Mouse (Mus musculus): ENCODE data around the gene Tcea3.

The Tcea3 gene

GRCm38 (mm10) chr4:136247729-136248463 lies at the start of gene Tcea3:
Tcea3 (plus strand) TSS chr4:136247729.
- in situ Hi-C loops (cut with MboI), result no loop called here

DNA sequence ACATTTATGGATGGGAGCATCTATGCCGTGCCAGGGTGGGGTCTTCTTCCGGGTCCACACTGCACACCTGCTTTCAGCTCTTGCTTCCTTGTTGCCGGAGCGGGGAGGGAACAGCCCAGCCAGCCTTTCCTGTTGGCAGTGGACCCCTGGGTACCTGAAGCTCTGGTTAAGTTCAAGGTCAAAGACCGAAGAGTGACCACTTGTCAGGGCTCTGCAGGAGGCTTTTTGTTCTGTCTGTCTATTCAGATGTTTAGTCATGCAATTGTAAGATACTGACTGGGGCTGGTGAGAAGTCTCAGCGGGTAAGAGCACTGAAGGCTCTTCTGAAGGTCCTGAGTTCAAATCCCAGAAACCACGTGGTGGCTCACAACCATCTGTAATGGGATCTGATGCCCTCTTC lies 48.7 kb upstream of the Tcea3 start:
- in situ Hi-C loops (cut with MboI), result loop anchor here (5.0 kb wide), 1 partner anchor 37 kb away; no protein-coding TSS in a partner anchor

DNA sequence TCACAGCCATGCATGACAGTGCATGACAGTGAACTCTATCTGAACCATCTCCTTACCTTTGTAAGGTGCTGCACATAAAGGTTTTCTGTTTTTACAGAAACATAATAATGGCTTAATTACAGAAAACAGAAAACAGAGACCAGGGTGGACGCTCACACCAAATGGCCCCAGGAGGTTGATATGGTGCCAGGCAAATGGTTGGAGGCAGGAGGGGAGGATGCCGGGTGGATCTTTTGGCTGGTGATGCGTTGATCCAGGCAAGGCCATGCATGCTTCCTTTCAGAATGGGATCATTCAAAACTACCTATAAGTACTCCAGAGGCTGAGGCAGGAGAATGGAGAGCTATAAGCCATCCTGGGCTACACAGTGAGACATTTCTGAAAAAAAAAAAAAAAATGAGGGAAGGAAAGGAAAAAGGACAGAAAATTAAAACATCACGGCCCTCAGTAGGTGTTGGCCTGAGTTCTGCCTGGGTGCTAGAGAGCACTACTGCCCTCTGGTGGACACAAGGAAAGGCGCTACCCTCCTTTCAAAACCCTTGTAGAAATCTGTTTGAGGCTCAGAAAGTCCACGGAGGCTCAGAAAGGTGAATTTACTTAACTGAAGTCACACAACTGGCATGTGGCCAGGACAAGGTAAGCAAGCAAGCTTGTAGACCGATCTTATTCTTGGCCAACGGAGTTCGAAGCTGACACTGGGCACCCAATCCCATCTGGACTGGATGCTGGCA lies 47.8 kb upstream of the Tcea3 start:
- in situ Hi-C loops (cut with MboI), result loop anchor here (5.0 kb wide), 1 partner anchor 37 kb away; no protein-coding TSS in a partner anchor

- in situ Hi-C loops (cut with MboI), result no loop called here
Measured at GRCm38 (mm10) chr4:136202509-136202908, 45.0 kb upstream of the Tcea3 start.

DNA sequence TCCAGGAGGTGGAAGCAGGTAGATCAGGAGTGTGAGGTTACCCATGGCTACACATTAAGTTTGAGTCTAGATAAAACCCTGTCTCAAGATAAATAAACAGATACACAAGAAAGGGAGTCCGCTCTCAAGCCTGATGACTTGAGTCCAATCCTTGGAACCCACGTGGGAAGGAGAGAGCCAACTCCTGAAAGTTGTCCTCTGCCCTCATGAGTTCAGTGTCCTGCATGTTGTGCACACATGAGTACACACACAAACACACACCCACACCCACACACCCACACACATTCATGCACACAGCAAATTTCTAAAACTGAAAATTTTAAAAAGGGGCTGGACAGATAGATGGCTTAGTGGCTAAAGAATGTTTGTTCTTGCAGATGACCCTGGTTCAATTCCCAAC lies 42.8 kb upstream of the Tcea3 start:
- in situ Hi-C loops (cut with MboI), result no loop called here

DNA sequence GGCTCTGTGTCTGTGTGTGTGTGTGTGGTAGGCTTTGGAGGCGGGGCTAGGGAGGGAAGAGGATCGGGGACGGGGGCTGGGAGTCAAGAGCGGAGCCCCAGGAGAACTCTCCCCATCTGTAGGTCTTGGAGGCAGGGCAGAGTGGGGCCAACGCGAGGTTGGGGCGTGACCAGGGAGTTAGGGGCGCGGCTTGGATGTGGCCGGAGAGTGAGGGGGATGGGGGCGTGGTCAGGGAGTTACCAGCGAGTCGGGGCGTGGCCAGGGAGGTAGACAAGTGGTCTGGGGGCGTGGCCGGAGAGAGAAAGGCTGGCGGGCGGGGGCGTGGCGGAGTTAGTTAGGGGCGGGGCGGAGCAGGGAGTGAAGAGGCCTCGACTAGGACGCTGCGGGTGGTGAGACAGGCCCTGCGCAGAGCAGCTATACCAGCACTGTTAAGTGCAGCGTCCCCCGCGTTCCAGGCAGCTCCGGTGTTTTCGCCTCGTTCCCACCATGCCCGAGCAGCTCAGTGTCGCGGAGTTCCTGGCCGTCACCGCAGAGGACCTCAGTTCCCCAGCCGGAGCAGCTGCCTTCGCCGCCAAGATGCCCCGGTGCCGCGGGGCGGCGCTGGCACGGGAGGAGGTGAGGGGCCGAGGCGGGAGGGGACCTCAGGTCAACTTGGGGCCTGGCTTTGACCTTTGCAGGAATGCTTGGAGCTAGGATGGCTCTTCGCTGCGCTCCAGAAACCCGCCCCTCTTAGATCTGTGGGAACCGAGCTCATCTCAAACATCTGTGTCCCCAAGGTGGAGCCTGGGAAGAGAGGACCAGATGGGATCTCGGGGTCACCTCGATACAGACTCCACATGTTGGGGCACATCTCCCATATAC lies 41.3 kb upstream of the Tcea3 start, which contains the start of gene Asap3:
Gene Asap3 (plus strand): TSS at position 333 of the 861 bp plus-strand sequence.
- in situ Hi-C loops (cut with MboI), result no loop called here

DNA sequence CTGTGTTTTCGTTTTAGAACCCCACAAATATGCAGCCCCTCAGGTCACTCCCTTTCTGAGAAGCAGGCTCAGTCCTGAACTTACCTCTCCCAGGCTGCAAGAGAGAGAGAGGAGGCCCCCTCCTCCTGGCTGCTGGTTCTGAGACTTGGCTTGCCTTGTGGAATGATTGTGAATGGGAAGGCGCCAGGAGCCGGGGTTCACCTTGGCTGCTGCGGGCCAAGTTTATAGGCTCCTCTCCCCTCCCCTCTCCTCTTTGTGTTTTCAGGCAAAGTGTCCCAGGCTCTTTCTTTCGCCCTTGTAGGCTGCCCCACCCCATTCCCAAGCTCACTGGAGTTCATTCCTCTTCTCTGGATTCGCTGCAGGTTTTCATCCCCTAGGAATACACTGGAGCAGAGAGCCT lies 40.6 kb upstream of the Tcea3 start:
- in situ Hi-C loops (cut with MboI), result no loop called here

GRCm38 (mm10) chr4:136210931-136211330 lies 36.6 kb upstream of the Tcea3 start:
- in situ Hi-C loops (cut with MboI), result no loop called here

DNA sequence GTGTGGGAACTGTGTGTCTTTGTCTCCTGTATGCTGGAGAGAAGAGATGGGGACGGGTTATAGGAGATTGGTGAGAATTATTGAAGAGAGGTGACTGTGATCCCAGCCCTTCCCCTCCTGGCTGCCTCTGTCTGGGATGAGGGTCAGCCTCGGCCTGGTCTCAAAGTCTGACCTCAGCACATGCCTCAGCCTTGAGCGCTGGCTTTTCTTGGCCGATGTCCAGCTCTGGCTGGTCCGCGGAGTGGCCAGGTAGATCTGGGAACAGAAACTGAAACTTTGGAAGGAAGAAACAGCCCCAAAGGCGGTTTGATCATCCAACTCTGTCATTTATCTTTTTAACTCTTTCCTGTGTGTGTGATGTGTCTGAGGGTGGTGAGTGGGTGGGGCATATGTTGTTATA lies 33.9 kb upstream of the Tcea3 start:
- in situ Hi-C loops (cut with MboI), result no loop called here

DNA sequence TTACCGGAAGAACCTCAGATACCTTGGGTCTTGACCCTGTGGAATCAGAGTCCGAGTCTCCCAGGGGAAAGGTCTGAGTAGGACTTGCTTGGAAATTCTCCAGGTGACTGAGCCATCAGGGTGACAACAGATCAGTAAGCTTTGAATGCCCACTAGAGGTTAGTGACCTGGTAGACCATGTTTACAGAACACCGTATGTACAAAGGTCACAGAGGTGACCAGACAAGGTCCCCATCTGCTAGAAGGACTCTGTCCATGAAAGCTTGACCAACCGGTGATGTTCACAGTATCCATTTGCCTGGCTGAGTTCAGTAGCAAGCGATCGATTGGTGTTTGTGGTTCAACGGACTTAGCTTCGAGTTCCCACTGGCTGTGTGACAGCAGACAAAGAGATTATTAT lies 32.7 kb upstream of the Tcea3 start:
- in situ Hi-C loops (cut with MboI), result no loop called here

- in situ Hi-C loops (cut with MboI), result no loop called here
Measured at GRCm38 (mm10) chr4:136215576-136215975, 32.0 kb upstream of the Tcea3 start.

DNA sequence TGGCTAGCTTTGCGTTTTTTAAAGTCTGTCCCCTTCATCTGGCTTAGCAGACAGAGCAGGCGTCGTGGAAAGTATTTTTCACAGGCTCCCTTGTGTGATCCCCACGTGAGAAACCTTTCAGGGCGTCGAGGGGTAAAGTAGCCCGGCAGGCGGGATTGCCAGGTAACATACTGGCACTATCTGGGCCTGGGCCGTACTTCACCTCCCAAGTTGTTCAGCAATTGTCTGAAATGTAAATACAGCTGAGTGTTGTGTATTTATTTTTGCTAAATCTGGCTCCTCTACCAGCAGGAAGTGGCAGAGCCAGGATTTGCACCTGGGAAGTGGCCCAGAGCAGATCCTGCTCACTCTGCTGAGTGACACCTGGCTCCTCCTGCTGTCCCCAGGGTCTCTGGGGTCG lies 30.5 kb upstream of the Tcea3 start:
- in situ Hi-C loops (cut with MboI), result no loop called here

DNA sequence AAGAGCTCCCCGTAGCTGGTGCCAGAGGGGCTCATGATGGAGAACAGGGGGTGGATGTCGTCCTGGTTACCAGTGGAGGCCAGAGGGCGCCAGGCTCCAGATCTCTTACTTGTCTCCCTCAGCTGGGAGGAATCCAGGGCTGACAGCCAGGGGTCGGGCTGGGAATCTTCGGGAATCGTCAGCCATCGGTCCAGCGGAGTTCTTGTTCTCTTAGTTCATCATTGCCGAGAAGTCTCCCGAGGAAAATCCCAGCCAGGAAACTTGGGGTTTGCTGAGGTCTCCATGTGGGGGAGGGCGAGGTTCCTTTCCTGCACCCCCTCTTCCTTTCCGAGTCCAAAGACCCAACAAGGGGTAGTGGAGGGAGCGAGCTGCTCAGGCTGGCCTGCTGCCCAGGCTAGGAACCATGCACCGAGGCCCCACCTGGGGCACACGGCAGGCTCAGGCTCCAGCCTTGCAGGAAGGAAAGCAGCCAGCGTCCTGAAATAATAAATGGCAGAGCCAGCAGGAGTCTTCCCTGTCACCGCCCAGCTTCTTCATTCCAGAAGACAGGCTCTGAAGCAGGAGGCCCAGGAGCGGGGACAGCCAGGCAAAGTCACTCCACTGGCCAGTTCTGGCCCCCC lies 28.8 kb upstream of the Tcea3 start:
- in situ Hi-C loops (cut with MboI), result no loop called here

- in situ Hi-C loops (cut with MboI), result no loop called here
Measured at GRCm38 (mm10) chr4:136220133-136220775, 27.3 kb upstream of the Tcea3 start.

- in situ Hi-C loops (cut with MboI), result no loop called here
Measured at GRCm38 (mm10) chr4:136223549-136224239, 23.8 kb upstream of the Tcea3 start.

GRCm38 (mm10) chr4:136224240-136224559 lies 23.3 kb upstream of the Tcea3 start:
- in situ Hi-C loops (cut with MboI), result no loop called here

DNA sequence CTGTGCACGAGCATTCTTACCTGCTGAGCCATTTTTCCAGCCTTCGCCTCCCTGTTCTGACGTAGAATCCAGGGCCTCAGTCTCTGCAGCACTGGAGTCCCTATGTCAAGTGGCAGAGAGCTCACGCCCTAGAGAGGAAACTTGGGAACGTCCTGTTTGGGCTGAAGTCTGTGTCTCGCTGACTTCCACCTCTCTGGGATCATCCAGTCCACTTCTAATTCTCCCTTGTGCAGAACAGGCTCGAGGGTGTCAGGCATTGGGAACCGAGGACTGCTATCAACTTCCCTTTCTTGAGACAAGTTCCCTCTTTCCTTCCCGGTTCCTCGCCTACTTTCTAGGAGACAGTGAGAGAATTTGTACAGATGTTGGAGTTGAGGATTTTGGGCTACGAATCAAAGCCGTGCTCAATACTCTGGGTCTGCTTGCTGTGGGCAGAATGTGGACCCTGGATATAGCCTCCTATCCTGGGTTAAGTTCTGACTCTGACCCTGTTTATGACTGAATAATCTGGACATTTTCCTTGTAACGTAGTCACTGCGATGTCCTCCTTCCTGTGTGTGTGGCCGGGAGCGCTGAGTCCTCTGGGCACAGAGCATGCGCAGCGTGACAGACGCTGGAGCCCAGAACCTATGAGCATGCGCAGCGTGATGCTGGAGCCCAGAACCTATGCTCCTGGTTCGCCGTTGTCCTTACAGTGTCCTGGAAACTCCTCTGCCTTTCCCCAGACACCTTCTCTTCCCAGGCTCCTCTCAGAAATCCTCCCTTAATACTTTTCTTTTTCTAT lies 22.7 kb upstream of the Tcea3 start:
- in situ Hi-C loops (cut with MboI), result no loop called here

GRCm38 (mm10) chr4:136227408-136227807 lies 20.1 kb upstream of the Tcea3 start:
- in situ Hi-C loops (cut with MboI), result no loop called here

DNA sequence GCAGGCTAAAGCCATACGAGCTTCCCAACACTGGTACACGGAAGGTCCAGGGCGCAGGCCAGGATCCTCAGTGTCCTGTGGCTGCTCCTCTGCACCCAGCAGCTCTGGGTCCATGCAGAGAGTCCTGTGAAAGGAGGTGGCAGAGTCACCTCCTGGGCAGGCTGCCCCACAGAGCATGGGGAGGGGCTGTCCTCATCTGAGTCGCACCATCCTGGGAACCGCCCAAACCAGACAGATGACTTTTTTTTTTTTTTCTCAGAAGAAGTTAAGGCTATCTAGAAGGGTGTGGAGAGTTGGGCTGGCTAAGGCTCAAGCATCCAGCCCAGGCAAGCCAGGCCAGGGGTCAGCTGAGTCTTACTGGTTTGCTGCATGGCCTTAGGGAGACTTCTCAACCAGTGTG lies 18.9 kb upstream of the Tcea3 start:
- in situ Hi-C loops (cut with MboI), result no loop called here

GRCm38 (mm10) chr4:136238669-136239068 lies 8.9 kb upstream of the Tcea3 start:
- in situ Hi-C loops (cut with MboI), result no loop called here

All from mature B cell (primary cell).